Mouse (Mus musculus) embryo, embryonic 11.5 days (tissue): ENCODE measurements around the gene Cgref1.

Experiments
- DNase-seq: peaks from one replicate; pipeline ENCODE4 v3.0.0-alpha.2; 2012; ENCODE audit warnings: low read depth, low spot score

The Cgref1 gene

DNA sequence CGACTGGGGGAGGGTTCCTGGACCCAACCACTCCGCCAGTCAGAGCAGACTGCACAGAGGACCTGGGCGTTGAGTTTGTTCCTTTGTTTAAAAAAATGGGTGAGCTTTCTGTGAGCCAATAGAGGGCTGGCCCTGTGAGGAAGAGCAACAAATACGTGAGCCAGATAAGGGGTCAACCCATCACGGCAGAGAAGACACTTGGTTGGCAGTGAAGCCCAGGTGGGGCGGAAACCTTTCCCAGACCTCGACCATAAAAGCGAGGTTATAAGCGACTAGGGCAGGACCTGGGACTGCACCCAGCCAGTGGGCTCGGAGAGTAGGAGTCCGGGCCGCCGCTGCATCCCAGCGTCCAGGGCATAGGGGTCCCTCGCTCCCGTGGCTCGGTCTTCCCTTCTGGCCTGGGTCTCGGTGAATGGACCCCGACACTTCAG is 58.0 kb downstream of the Cgref1 start:
- peak; percentile 66 for DNase-seq

DNA sequence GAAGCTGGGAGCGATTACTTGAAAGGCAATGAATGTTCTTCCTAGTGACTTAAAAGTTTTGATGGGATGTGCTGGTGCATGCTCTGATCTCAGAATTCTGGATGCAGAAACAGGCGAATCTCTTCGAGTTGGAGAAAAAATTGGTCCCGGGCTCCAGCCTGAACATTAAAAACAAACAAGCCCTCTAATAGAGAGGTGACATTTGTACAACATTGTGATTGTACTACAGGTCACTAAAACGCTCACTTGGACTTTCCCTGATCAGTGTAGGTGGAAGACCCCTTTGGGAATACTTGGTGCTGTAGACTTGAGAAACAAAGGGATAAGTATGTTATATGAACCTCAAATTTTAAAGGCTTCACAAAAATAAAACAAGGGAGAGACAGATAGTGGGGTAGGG is 58.7 kb downstream of the Cgref1 start:
- no peak for DNase-seq

DNA sequence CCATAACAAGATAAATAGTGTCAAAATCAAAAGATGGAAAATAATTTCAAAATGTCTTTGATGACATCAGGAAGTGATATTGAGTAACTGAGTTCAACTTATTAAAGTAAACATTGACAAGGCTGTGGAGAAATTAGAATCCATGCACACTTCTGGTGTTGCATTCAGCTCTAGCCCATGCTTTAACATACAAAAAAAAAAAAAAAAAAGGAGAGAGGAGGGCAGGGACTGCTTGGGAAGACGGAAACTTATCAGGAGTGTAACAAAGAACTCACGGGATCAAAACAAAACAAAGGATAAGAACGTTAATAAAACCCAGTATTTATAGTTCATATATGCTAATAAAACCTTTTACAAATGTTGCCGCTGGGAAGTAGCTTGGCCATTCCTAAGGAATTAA is 59.2 kb downstream of the Cgref1 start:
- no peak for DNase-seq
